Mouse (Mus musculus): Measurements from ENCODE around the gene Ica1.

The Ica1 gene

GRCm38 (mm10) chr6:8778296-8778649 is at the start of gene Ica1:
Gene Ica1 (minus strand): TSS chr6:8778488.
- DNase-seq (ENCODE audit: low read depth), result no peak

DNA sequence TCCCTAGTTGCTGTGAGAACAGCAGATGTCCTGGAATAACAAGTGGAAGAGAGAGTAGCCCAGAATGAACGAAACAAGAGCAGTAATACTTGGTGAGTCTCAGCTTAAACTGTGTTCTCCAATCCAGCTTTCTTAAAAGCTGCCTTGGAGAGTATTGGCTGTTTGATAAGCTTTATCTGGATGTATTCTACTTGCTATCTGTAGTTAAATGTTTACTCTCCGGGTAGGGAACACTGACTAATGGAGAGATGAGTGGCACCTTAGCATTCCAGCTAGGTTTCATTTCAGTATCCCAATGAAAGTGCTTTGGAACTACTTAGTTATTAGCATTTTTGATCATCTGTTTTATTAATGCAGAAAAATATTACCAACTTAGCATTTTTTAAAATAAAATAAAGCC is 41.6 kb upstream of the Ica1 start:
- no peak for DNase-seq (ENCODE audit: low read depth)

GRCm38 (mm10) chr6:8814332-8815002 is 36.2 kb upstream of the Ica1 start:
- no peak for DNase-seq (ENCODE audit: low read depth)

DNA sequence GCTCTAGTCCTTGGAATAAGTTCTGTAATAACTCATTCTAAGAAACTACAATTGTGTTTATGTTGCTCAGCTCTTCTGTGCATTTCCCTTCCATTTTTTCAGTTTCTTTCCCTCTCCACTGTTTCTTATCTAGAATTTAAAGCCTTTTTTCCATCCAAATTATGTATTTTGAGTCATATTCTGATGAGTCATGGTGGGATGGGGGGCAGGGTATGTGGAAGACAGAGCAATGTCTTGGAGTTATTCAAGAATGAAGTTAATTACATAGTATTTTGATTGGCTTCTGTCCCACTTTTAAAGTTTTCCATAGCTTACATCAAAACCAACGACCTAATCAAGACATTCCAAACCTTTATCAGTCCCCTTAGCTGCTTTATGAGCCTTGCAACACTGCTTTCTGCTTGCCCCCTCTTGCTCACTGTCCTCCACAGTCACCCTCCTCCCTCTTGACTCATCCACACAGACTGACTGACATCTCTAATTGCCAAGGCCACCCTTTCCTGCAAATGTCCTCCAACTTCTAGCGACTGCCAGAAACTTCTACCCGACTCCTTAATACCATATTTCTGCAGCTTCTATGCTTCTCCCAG is 24.4 kb upstream of the Ica1 start:
- DNase-seq (ENCODE audit: low read depth), result peak; percentile 71

DNA sequence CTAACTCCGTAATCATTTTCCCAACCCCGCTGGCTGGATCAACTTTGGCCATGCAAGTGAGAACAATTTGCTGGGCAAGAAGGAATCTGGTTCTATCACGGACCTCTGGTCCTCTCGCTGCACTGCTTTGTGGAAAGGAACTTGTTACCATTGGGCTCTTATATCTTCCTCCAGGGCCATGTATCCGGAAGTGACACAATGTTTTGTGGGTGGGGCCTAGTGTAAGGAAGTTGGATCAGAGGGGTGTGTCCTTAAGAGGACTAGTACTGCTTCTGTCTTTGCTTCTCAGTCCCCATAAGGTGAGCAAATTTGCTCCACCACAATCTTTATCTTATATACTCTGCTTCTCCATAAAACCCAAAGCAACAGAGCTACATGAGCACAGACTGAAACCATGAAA is 14.1 kb upstream of the Ica1 start:
- no peak for DNase-seq (ENCODE audit: low read depth)

DNA sequence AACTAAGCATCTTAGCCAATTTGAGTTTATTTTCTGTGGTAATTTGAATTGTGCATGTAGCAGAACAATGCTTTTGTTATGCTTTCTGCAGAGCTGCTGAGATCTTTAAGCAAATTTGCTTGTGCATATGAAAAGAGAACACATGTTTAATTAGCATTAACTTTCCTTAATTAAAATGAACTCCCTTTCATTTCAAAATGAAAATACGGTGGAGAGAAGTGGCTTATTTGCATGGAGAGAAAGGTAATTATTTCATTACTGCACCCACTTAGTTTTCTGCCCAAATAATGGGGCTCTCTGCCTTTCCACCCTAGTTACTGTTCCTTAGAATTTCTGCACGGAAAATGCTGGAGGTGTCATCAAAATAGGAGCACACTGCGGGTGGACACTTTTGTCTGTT is 13.5 kb upstream of the Ica1 start:
- no peak for DNase-seq (ENCODE audit: low read depth)

DNA sequence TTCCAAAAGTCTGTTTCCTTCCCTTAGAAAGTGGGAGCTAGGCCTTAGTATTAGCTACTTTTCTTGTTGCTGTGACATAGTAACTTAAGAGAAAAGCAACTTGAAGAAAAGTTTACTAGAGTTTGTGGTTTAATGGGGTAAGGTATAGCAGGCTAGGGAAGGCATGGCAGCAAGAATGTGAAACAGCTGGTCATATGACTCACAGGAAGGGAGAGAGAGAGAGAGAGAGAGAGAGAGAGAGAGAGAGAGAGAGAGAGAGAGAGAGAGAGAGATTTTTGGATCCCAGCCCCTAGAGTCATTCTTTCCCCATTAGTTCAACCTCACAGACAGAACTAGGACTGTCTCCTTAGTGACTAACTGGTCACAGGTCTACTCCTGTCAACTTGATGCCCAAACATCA is 2.3 kb upstream of the Ica1 start:
- no peak for DNase-seq (ENCODE audit: low read depth)

DNA sequence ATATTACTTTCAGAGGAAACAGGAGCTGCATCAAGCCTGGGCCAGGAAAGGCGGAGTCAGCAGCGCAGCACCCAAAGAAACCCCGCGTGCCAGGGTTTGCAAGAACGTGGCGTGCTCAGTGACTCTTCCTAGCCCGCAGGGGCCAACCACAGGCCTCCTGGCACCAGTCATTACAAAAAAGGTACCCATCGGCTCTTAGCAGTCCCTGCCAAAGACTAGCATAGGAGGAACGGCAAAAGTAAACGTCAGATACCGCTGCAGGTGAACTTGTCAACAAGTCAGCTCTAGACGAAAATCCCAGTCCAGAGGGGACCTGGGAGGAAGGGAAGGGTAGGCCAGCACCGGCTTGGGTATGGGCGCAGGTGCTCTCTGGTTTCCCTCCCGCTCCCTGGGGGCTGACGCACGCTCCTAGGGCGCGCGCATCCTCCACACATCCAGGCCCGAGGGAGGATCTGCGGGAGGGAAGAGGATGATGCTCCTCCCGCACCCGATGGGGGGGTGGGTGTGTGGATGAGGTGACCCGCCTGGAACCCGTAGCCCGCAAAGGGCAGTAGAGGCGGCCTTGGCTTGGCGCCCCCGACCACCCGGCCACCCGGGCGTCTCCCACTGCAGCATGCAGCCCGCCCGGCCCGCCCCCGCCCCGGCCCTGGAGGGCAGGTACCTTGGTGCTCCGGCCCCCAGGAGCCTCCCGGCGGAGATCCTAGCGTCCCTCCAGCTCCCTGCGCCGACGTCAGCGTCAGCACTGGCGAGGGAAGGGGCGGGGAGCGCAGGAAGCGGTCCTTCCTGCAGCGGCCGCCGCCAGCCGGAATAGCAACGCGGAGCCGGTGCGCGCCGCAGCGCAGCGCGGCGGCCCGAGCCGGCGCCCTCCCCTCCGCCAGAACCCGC is 635 bp downstream of the Ica1 start:
- peak; percentile 30 for DNase-seq (ENCODE audit: low read depth)

DNA sequence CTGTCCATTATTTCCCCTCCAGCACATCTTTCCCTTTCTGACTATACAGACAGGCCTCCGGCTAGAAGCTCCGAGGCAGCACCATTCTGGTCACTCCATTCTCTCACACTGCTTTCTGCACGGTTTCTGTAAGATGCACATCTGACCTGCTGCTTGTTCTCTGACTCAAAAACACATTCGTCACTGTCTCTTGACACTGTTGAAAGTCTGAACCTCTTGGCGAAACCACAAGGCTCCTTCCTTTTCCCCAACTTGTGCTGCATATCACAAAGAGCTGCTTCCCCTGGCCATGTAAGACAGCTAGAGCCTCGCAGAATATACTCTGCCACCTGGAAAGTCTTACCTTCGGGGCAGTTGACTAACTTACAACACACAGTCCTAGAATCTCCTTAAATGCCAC is 6.7 kb downstream of the Ica1 start:
- no peak for DNase-seq (ENCODE audit: low read depth)

- DNase-seq (ENCODE audit: low read depth), result no peak
Observed at GRCm38 (mm10) chr6:8770341-8770740, 7.9 kb downstream of the Ica1 start.

- DNase-seq (ENCODE audit: low read depth), result no peak
Observed at GRCm38 (mm10) chr6:8769803-8770202, 8.5 kb downstream of the Ica1 start.

DNA sequence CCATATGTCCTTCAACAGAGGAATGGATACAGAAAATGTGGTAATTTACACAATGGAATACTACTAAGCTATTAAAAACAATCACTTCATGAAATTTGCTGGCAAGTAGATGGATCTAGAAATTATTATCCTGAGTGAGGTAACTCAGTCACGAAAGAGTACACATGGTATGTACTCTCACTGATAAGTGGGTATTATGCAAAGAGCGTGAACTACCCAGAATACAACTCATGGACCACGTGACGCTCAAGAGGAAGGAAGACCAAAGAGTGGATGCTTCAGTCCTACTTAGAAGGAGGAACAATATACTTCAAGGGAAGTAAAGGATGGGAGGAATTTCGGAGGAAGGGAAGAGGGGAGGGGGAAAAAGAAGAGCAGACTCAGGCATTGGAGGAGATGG is 11.6 kb downstream of the Ica1 start:
- no peak for DNase-seq (ENCODE audit: low read depth)

DNA sequence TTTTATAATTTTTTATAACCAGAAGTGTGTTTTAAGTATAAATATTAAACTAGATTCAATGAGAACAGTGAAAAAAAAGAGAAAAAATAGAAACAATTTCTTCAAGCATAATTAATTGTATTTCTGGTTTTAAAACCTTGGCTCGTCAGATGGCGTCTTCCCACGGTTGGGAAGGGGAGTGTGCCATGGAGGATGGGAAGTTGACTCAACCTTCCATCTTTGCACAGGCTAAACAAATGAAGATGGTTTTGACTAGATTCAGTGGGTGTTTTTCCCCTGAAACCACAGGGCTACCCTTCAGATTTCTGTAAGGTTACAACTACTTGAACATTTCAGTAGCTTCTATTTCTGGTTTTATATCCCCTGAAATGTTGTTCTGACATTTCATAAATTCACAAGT is 12.5 kb downstream of the Ica1 start:
- DNase-seq (ENCODE audit: low read depth), result no peak

GRCm38 (mm10) chr6:8765064-8765463 is 13.2 kb downstream of the Ica1 start:
- DNase-seq (ENCODE audit: low read depth), result no peak

GRCm38 (mm10) chr6:8760708-8761294 is 17.5 kb downstream of the Ica1 start:
- no peak for DNase-seq (ENCODE audit: low read depth)

DNA sequence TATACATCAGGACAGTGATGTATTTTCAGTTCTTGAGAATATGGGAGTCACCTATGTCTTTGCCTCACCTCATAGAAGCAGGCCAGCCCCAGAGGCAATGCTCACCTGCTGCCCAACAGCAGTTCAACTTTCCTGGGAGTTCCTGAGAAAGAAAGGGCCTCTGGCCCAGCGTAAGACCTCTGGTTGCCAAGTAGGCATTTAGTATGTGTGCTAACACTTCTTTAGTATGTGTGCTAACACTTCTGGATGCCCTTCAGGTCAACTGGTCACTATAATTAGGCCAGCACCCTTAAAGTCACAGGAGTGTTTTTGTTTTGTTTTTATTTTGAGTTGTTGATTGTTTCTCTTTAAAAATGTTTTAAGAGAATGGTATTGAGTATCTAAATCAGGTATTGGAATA is 18.4 kb downstream of the Ica1 start:
- no peak for DNase-seq (ENCODE audit: low read depth)

- no peak for DNase-seq (ENCODE audit: low read depth)
Observed at GRCm38 (mm10) chr6:8755760-8756276, 22.5 kb downstream of the Ica1 start.

GRCm38 (mm10) chr6:8754486-8754885 is 23.8 kb downstream of the Ica1 start:
- no peak for DNase-seq (ENCODE audit: low read depth)

- DNase-seq (ENCODE audit: low read depth), result no peak
Observed at GRCm38 (mm10) chr6:8753723-8754036, 24.6 kb downstream of the Ica1 start.

GRCm38 (mm10) chr6:8752984-8753722 is 25.1 kb downstream of the Ica1 start:
- DNase-seq (ENCODE audit: low read depth), result no peak

DNA sequence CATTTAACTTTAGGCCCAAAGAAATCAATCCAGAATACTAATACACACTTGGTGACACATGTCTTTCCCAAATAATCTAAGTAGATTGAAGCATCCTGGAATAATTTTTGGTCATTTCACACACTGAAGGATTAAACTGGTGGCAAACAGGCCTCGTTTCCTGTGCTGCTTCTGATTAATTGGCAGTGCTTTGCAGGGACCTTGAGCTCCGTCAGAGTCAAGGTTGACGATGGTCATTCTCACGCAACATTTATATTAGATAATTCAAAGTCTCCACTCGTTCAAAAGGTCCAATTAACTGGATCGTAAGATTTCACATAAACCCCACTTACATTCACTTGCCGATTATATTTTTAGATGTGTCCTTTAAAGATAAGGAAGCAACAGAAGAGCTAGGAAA is 33.4 kb downstream of the Ica1 start:
- DNase-seq (ENCODE audit: low read depth), result no peak

DNA sequence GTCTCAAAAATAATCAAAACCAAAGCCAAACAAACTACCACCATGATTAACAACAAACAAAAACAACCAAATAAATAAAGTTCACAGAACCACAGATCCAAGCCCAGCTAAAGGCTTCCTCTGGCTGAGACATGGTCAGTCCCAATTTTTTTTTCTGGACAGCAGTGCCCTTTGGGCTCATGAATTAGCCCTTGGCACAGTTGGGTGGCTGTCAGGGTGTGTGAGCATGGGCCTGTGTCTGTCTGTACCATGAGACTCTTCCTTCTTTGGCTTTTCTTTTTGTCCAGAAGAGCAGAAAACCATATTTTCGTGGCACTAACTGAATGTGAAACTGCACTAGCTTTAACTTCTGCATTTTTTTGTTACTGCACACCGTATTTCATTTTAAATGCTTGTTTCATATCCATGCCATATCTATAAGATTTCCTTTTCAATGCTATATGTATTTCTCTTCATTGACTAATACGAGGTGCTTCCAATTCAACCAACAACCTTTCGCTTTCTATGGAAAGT is 34.0 kb downstream of the Ica1 start:
- DNase-seq (ENCODE audit: low read depth), result no peak
